Mouse (Mus musculus) neural tube, embryonic 10.5 days (tissue): ENCODE data around the gene Map4k2.

ENCODE experiments used
- DNase-seq: peaks from one replicate; pipeline ENCODE4 v3.0.0-alpha.2; 2017; ENCODE audit warnings: low spot score; ENCODE audit errors: extremely low spot score

Gene Map4k2

DNA sequence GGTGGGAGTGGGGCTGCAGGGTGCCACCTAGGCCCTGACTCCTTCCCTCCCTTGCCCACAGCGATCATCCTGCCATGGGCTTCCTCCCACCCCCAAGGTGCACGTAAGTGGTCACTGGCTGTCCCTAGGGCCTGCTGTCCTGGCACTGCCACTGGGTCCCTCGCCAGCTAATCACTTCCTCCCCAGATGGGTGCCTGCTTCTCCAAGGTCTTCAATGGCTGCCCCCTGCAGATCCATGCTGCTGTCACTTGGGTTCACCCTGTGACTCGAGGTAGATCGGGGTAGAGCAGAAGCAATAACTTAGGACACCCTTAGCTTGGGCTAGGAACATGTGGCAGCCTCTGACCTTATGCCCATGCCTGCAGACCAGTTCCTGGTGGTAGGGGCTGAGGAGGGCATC is 5.1 kb downstream of the Map4k2 start:
- no peak for DNase-seq

- DNase-seq, result no peak
Measured at GRCm38 (mm10) chr19:6346661-6347060, 5.7 kb downstream of the Map4k2 start.

DNA sequence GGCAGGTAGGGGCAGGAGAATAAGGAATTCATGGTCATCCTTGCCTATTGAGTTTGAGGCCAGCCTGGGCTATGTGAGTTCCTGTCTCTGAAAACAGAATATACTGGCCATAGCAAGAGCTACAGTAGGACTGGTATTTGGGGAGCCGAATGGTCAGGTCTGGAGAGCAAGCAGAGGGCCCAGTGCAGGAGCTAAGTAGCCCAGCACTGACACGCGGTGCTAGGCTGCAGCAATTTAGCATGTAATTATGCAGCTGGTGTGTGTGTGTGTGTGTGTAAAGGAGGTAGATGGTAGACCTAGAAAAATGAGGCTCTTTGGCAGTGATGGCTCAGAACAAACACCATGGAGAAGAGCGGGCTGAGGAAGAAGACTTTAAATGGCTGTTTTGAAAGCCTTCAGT is 6.7 kb downstream of the Map4k2 start:
- no peak for DNase-seq

GRCm38 (mm10) chr19:6348717-6349116 is 7.8 kb downstream of the Map4k2 start:
- DNase-seq, result no peak

DNA sequence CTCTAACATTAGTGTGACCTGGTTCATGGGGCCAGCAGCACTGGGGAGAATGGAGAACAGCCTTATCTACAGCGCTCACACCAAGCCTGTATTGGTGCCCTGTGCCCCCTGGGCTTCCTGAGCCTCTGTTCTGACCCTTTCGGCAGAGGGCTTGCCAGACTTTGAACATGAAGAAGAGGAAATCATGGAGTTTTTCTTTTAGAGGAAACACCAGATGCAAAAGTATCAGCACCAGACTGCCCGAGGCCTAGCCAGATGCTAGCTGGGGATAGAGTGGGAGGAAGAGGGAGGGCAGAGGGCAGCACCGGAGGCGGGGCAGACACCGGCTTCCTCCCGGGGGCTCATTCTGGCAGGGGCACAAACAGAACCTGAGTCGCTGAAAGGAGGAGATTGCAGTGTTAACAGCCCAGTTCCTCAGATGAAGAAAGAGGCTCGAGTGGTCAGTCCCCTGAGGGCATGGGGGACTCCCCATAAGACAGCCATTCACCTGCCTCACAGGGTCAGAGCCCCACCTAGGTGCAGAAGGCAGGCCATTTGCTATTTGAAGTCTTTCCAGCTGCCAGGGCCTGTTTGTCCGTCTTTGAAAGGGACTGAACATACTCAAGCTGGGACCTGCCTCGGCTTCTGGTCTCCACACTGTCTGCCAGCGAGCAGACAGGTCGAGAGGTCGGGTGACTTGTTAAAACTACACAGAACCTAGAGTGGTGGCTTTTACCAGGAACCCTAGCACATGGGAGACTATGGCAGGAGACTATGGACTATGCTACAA is 8.5 kb downstream of the Map4k2 start:
- DNase-seq, result no peak

DNA sequence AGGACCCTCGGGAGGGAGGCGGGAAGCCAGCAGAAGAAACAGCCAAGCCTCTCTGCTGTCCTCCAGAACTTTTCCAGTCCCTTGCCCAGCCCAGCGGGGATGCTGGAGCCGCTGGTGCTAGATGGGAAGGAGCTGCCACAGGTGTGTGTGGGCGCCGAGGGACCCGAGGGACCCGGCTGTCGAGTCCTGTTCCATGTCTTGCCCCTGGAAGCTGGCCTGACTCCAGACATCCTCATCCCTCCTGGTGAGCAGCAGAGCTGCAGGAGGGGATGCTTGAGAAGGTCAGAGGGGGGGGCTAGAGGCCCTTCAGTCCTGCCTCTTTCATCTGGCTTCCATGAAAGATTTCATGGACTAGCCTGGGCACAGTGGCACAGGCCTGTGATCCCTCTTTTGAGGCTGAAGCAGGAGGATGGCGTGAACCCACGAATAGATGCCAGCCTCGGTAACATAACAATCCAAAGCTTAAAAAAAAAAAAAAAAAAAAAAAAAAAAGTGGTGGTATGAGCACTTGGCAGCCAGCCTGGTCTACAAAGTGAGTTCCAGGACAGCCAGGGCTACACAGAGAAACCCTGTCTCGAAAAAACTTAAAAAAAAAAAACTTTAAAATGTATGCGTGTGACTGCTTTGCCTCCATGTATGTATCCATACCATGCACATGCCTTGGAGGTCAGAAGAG is 10.6 kb downstream of the Map4k2 start:
- DNase-seq, result no peak

DNA sequence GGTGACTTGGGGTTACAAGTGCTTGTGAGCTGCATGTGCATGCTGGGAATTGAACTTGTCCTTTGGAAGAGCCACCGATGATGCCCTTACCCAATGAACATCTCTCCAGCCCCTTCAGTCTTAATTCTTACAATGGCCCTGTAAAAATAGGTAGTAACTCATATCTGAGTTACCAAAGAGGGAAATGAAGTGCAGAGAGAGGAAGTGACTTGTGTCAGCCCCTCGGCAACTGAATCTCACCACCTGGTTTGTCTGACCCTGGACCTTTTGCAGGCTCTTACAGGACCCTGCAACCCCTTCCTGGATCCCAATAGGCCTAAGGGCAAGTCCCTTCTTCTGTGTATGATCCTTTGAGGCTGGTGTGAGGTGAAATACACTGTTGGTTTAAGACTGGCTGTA is 11.2 kb downstream of the Map4k2 start:
- DNase-seq, result no peak

DNA sequence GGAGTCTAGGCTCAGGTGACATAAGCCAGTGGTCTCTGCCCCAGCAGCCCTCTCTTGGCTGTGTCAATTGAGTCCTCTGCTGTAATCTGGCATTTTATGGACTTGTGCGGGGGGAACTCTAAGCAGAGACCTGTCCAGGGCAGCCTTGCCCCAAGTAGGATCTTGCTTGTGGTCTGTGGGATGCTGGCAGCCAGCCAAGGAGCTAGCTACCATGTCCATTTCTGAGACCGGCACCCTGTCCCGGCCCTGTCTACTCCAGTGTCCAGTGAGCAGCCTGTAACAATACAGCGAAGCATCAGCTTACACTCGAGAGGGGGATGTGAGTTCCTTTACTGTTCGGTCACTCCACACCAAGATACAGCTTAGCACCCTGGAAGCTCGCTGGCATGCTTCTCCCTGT is 13.1 kb downstream of the Map4k2 start:
- no peak for DNase-seq

DNA sequence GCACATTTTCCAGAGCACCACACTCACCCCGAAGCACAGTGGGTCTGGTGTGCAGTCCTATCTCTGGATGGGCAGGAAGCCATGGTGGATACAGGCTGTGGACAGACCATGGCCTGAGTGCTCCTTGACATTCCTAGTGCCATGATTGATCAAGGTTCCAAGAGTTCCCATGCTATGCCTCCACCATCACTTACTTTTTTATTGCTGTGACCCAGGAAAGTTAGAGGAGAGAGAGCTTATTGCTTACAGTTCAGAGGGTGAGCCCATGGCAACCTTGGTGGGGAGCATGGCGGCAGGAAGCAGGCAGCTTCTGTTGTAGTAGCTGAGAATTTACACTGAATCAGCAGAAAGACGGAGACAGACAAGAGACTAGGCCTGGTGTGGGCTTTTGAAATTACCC is 20.4 kb downstream of the Map4k2 start:
- DNase-seq, result no peak

DNA sequence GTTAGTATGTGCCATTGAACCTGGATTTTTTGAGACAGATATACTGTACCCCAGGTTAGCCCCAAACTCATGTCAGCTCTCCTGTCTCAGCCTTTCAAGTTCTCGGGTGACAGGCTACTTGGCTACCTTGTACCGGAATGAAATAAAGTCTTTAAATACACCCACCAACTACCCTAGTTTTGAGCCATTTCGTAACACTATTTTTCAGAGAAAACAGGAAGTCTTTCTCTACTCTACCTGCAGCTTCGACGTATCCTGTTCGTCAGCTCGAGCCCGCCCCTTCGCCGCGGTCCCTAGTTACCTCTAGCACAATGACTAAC is 22.1 kb downstream of the Map4k2 start:
- no peak for DNase-seq

GRCm38 (mm10) chr19:6363411-6364240 is 22.7 kb downstream of the Map4k2 start, which contains the start of gene Sf1:
Gene Sf1 (plus strand): TSS chr19:6363690.
- DNase-seq, result peak; percentile 99

DNA sequence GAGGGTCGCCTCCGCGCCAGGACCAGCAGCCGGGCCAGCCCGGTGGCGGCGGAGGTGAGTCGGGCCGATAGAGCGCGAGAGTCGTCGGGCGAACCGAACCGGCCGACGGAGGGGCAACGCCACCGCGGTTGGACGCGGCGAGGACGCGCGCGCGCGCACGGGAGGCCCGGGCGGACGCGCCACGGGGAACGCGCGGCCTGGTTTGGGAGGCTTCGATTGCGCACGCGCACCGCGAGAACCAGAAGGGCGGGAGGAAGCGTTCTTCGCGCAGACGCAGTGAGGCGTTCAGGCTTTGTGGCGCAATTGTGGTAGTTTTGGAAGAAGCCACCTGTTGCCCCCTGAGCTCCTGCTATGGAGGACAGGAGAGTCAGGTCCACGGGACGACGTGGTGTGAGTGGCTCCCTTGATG is 23.4 kb downstream of the Map4k2 start:
- DNase-seq, result peak; percentile 88

- no peak for DNase-seq
Measured at GRCm38 (mm10) chr19:6364842-6365241, 23.9 kb downstream of the Map4k2 start.

DNA sequence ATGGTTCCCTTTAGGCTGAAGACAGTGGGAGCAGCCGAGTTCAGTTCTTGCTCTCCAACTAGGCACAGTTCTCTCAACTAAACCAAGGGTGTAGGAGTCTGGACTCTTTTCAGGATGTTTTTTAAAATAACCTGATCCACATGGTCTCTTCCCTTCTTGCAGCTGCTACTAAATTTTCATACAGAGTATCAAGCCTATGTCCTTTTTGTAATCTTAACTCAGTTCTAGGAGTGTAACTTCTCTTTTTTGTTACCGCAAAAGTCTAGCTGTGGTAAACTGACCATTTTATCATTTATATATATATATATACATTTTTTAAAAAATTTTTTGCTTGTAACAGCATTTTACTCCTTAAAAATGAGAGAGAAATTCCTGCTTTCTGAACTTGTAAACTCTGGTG is 29.2 kb downstream of the Map4k2 start:
- no peak for DNase-seq

DNA sequence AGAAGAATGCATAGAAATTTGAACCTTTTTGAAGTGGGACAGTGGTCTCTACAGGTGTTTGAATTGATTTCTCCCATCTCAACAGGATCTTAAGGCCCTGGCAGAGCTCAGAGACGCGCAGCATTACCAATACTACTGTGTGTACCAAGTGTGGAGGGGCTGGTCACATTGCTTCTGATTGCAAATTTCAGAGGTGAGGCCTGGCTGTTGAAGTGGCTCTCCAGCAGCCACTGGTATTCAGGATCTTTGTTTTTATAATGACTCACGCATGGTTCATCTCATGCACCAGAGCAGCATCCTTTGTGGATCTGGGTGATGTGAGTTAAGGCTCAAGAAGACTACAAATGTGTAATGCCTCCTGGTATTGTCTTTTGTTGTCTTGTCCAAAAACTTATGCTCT is 31.5 kb downstream of the Map4k2 start:
- DNase-seq, result no peak

GRCm38 (mm10) chr19:6373539-6374400 is 32.8 kb downstream of the Map4k2 start:
- peak; percentile 75 for DNase-seq

DNA sequence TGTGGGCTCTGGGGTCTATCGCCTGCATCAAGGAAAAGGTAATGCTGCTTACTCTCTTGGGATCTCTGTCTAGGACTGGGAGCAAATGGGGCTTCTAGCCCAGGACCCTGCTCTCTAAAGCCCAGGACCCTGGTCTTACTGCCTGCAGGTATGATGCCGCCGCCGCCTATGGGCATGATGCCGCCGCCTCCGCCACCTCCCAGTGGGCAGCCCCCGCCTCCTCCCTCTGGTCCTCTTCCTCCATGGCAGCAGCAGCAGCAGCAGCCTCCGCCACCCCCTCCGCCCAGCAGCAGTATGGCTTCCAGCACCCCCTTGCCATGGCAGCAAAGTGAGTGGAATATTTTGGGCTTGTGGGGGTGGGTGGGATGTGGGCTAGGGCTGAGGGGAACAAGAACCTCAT is 33.6 kb downstream of the Map4k2 start:
- no peak for DNase-seq

DNA sequence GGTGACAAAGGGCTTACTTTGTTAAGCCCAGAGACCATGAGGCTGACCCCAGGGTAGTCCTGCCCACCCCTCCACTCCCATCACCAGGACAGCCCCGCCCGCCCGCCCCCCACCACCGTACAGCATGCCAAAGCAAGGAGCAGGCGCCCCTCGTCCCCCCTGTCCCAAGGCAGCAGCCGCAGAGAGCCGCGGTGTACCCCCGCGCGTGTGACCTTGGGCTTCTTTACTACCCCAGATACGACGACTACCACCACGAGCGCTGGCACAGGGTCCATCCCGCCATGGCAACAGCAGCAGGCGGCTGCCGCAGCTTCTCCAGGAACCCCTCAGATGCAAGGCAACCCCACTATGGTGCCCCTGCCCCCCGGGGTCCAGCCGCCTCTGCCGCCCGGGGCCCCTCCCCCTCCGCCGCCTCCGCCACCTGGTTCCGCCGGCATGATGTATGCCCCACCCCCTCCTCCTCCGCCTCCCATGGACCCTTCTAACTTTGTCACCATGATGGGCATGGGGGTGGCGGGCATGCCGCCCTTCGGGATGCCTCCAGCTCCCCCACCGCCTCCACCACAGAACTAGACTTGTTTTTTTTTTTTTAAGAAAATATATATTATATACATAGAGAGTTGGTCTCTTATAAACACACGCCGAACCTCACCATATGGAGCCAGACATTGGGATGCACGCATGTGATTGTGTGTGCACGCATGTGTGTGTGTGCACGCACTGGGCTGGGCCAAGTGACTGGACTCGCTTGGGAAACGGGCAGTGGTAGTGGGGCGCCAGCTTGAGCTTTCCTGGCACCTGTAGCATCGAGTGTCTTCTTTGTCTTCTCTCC is 34.7 kb downstream of the Map4k2 start:
- DNase-seq, result no peak

DNA sequence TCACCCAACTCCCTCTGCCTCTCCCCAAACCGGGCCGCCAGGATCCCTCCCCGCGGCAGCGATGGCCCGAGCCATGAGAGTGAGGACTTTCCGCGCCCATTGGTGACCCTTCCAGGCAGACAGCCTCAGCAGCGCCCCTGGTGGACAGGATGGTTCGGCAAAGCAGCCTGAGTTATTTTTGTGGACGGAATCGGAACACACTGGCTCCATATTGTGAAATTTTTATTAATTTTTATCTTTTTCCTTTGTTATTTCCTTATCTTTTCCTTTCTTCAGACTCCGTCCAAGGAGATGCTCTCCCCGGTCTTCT is 35.3 kb downstream of the Map4k2 start:
- DNase-seq, result peak; percentile 50

- DNase-seq, result no peak
Measured at GRCm38 (mm10) chr19:6376643-6377042, 35.7 kb downstream of the Map4k2 start.
